Mouse (Mus musculus) embryonic fibroblast, embryonic 13.5 days (primary cell): ENCODE results near the gene Babam1. TPM values are rescaled to one million over a fixed set of nuclear protein-coding genes. Genes with fewer than 3 reads are reported as not detected.

Source experiments
- H3K27ac ChIP-seq: 2 replicates; pipeline ENCODE4 v1.5.1; 2012; ENCODE audit warnings: low read length, control low read depth, inconsistent platforms; ENCODE audit not compliant: insufficient read depth
- H3K4me1 ChIP-seq: 2 replicates; pipeline ENCODE4 v1.6.1; 2011; ENCODE audit warnings: low read length; ENCODE audit not compliant: control insufficient read depth, insufficient read depth
- H3K4me3 ChIP-seq: 2 replicates; pipeline ENCODE4 v1.5.1; 2011; ENCODE audit warnings: mild to moderate bottlenecking, control low read depth, low read length; ENCODE audit not compliant: insufficient read depth
- CTCF ChIP-seq: IDR thresholded peaks from 2 replicates; pipeline ENCODE4 v1.5.1; 2011; ENCODE audit warnings: mild to moderate bottlenecking, control low read depth, low read length, moderate library complexity, borderline replicate concordance; ENCODE audit not compliant: insufficient read depth
- POLR2A ChIP-seq: IDR thresholded peaks from 2 replicates; pipeline ENCODE4 v1.6.1; 2011; ENCODE audit warnings: low read depth, mild to moderate bottlenecking, control low read depth, low read length, moderate library complexity
- polyA plus RNA-seq: library from polyadenylated mRNA; stranded (reverse); fragments of >200 nt; gene quantifications from 2 replicates; pipeline ENCODE4 v1.2.4, GENCODE M21; 2011; ENCODE audit warnings: low read depth; ENCODE audit not compliant: missing spikeins, insufficient read length

Gene Babam1
- 84.5 and 91.6 TPM in 2 replicates for polyA plus RNA-seq

DNA sequence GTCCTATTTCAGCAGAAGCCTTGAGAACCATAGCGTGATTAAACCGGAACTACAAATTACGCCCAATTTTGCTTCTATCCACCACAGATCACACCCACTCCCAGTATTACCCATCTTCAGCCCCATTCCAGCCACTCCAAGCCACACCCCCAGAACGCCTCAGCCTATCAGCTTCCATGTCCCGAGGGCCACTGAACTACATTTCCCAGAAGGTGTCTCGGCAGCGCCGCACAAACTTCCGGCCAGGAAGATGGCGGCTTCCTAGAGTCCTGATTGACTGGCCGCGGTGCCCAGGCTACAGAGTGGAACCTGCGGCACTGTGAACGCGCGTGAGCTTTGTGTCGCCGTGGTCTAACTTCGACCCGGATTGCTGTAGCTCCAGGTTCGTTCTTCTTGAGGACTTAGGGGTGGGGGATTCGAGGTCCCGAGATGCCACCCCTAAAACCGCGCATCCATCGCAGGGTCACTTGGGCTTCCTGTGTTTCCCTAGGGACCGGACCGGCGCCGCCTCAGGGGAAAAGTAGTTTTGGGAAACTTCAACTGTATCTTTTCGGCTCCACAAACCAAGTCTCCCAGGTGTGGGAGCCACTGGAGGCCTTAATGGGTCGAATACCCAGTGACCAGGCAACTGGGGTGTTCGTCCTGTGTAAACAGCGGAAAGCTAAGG lies at the start of gene Babam1:
TSS of gene Babam1 (plus strand) at position 223 of the 667 bp plus-strand sequence.
- TF ChIP-seq POLR2A (peak; percentile 82), CTCF (no peak)
- Histone ChIP-seq H3K4me3 (peak within 1 kb of the TSS; percentile 63), H3K4me1 (peaks cover 4% of the 10 kb centered on the region; the same call in 1 of the 2 replicates), H3K27ac (no peak within 1 kb of the TSS)

DNA sequence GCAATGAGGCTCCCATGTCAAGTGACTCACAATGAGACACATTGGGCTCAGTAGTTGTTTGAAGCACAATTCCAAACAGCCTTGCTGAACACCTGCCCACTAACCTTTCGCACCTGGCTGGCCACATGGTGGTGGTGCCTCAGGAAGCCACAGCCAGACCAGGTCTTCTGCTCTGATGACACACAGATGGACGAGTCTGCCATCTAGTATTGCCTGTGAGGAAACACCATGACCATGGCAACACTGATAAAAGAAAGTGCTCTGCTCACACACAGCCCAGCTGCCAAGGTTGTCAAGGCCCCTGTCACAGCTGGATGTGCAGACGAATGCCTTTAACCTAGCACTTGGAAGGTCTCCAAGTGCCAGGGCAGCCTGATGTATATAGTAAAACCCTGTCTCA lies 45.5 kb upstream of the Babam1 start:
- TF ChIP-seq POLR2A (no peak), CTCF (no peak)
- H3K27ac ChIP-seq: no peak overlapping the region
- H3K4me3 ChIP-seq: no peak overlapping the region
- H3K4me1 ChIP-seq: peaks cover 4% of the 10 kb centered on the region

DNA sequence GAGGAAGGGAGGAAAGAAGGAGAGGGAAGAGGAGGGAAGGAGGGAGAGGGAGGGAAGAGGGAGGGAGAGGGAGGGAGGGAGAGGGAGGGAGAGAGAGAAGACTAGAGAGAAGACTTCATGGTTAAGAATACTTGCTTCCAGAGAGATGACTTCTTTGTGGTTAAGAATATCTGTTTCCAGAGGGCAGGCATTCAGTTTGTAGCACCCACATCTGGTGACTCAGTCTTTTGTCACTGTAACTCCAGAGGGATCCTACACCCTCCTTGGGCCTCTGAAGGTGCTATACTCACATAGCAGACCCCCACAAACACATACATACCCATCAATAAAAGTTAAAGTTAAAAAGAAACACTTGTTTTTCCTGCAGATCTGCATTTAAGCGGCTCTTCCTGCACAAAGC lies 45.1 kb upstream of the Babam1 start:
- Histone ChIP-seq H3K4me3 (no peak overlapping the region), H3K27ac (no peak overlapping the region), H3K4me1 (peaks cover under 1% of the 10 kb centered on the region; the same call in 1 of the 2 replicates)
- TF ChIP-seq POLR2A: no peak
- no peak for TF ChIP-seq CTCF

DNA sequence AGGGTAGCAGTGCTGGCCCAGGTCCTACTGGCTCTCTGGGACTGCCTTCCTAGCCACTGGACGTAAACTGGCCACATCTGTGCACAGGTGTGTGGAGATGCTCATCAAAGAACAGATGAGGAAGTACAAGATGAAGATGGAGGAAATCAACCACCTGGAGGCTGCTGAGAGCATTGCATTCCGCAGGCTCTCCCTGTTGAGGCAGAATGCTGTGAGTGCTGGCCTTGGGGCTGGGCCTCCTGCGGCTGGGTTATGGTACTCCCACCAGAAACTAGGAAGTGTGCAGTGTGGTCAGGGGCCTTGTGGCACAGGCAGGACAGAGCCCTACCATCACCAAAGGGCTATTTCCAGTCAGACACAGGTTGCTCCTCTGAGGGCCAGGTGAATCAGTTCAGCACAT lies 38.6 kb upstream of the Babam1 start:
- H3K27ac ChIP-seq: no peak overlapping the region
- TF ChIP-seq CTCF: no peak
- TF ChIP-seq POLR2A: no peak
- H3K4me3 ChIP-seq: no peak overlapping the region
- no peaks in the 10 kb centered on the region for H3K4me1 ChIP-seq

DNA sequence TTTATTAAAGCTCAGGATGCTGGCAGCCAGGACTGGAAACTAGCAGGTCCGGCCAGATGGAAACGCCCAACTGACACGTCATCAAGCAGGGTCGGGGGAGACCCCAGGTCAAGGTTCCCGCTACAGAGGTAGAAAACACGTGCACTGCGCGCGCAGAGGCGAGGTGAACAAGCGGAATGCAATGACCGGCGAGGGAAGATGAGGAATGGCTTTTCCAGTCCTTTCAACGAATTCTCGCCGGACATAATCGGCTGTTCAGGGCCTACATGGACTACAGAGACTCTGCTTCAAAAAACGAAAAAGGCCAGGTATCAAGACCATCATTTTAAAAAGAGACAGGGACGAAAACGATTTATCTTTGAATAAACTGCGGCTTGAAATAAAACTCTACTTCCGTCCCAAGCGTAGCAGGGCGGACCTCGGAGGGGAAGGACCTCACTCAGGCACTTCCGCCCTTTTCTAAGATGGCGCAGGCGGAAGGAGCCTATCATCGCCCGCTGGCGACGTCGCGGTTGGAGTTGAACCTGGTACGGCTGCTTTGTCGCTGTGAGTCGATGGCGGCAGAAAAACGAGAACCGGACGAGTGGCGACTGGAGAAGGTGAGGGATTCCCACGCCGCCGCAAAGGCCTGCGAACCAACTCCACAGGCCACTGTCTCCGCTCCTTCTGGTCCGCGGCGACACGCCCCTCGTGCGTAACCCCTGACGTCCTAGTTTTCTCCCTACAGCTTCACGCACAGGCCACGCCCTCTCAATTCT lies 29.7 kb upstream of the Babam1 start, which contains the start of gene Use1:
TSS of gene Use1 (plus strand) at position 78 of the 758 bp plus-strand sequence.
- peak within 1 kb of the TSS; percentile 91 for H3K27ac ChIP-seq
- no peak; the same call in none of the 2 replicates for TF ChIP-seq POLR2A
- no peak for TF ChIP-seq CTCF
- peaks cover 8% of the 10 kb centered on the region for H3K4me1 ChIP-seq
- H3K4me3 ChIP-seq: peak within 1 kb of the TSS; percentile 62

DNA sequence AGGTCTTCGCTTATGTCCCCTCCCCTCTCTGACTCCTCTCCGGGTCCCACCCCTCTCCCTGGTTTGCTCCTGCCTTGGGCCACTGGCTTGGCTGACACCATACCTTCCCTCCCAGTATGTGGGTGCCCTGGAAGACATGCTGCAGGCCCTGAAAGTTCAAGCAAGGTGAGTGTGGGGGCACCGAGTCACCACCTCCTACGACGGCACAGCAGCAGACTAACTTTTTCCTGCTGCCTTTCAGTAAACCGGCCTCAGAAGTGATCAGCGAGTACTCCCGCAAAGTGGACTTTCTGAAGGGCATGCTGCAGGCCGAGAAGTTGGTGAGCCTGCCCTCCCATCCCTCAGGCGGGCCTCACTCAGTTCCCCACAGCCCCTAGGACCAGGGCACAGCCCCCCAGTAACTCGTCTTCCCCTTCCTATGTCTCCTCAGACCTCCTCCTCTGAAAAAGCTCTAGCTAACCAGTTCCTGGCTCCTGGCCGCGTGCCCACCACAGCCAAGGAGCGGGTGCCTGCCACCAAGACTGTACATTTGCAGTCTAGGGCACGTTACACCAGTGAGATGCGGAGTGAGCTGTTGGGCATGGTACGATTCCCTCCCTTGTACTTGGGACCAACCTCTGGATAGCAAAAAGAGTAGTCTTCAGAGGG lies 29.0 kb upstream of the Babam1 start:
- peak; percentile 74 for TF ChIP-seq POLR2A
- TF ChIP-seq CTCF: no peak

DNA sequence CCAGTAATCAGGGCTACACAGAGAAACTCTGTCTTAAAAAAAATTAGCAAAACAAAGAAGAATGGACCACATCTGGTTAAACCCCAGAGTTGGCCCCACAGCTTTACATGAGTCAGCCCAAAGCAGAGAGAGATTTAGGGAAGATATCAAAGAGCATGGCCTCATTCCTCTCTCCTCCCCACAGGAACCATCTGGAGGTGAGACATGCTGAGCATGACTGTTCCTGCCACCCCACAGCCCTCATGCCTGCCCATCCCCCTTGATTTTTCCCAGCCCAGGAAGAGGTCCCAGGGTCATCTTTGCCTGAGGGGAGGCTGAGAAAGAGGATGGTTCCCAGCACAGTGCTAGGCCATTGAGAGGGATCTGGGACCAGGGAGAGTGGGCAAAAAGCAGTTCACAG lies 28.3 kb upstream of the Babam1 start:
- Histone ChIP-seq H3K4me1 (peaks cover 8% of the 10 kb centered on the region), H3K27ac (peak overlapping the region; percentile 78), H3K4me3 (no peak overlapping the region)
- TF ChIP-seq CTCF: no peak
- TF ChIP-seq POLR2A: peak; percentile 33; the same call in 1 of the 2 replicates

More for the DNA sequence above, 29.0 kb upstream of the Babam1 start:
- peaks cover 8% of the 10 kb centered on the region for H3K4me1 ChIP-seq
- H3K27ac ChIP-seq: peak overlapping the region; percentile 78
- peak overlapping the region; percentile 62 for H3K4me3 ChIP-seq

DNA sequence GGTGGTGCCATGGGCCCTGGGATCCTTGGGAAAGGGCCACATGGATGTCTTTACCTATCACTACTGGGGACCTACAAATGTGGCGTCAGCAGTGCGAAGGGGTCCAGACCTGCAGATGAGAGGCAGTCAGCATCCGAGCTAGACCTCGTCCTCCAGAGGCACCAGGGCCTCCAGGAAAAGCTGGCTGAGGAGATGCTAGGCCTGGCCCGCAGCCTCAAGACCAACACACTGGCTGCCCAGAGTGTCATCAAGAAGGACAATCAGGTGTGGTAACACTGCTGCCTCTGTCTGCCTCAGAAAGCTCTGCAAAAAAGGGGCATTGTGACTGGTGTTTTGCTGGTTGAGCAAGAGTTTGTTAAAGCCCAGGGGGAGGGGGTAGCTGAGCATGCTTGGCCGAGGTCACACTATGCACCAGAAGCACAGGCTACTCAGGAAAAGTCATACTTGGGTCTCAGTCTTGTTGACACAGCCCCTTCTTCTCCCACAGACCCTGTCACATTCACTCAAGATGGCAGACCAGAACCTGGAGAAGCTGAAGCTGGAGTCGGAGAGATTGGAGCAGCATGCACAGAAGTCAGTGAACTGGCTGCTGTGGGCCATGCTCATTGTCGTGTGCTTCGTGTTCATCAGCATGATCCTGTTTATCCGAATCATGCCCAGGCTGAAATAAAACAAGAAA lies 27.5 kb upstream of the Babam1 start:
- Histone ChIP-seq H3K27ac (peak overlapping the region; percentile 57; the same call in 1 of the 2 replicates), H3K4me1 (peaks cover 8% of the 10 kb centered on the region), H3K4me3 (no peak overlapping the region)
- no peak for TF ChIP-seq POLR2A
- no peak for TF ChIP-seq CTCF

DNA sequence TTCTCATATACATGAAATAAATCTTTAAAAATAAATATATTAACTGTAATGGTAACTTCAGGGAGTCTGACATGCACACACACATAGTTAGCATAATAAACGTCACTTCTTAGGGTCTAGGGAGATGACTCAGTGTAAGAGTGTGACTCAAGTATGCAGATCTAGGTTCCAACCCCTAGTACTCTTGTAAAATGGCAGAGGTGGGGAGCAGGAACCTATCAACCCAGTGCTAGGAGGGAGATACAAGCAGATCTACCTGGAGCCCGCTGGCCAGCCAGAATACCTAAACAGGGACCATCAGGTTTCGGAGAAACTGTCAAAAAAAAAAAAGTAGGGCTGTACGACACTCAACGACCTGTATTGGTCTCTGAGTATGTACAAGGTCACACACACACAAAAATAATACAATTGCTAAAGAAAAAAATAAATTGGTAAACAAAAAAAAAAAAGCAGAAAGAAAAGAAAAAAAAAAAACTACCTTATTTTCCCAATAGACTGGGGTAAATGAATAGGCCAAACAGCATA lies 25.9 kb upstream of the Babam1 start:
- Histone ChIP-seq H3K4me1 (peaks cover 8% of the 10 kb centered on the region), H3K4me3 (peak overlapping the region; percentile 37), H3K27ac (0 out of 2 replicates have a peak overlapping the region, but pooled peaks have one; percentile 36)
- TF ChIP-seq POLR2A: peak; percentile 47; the same call in 1 of the 2 replicates
- no peak for TF ChIP-seq CTCF
